Mouse (Mus musculus) intestine, embryonic 16.5 days (tissue): ENCODE results near the gene Psmc2. TPM values are rescaled to one million over a fixed set of nuclear protein-coding genes. Genes with fewer than 3 reads are reported as not detected.

Experiments
- ATAC-seq: fragments of 200-750 bp; cut with Nextera tagmentation; 2 replicates; pipeline ENCODE4 v1.8.0; 2017; ENCODE audit warnings: moderate TSS enrichment, moderate library complexity
- H3K27ac ChIP-seq: fragments of 300-500 bp; sonication (generic); 2 replicates; pipeline ENCODE4 v1.5.1; 2014; ENCODE audit warnings: mild to moderate bottlenecking, low read length
- H3K27me3 ChIP-seq: fragments of 300-500 bp; sonication (generic); replicated peaks from 2 replicates; pipeline ENCODE4 v1.6.1; 2014; ENCODE audit warnings: low read length, control low read depth, mixed read lengths; ENCODE audit not compliant: control insufficient read depth, insufficient read depth
- H3K36me3 ChIP-seq: fragments of 300-500 bp; sonication (generic); 2 replicates; pipeline ENCODE4 v1.6.1; 2014; ENCODE audit warnings: low read length, control low read depth; ENCODE audit not compliant: control insufficient read depth, insufficient read depth
- H3K4me1 ChIP-seq: fragments of 300-500 bp; sonication (generic); 2 replicates; pipeline ENCODE4 v1.6.1; 2014; ENCODE audit warnings: low read length, control low read depth, mixed read lengths; ENCODE audit not compliant: control insufficient read depth, insufficient read depth
- H3K4me2 ChIP-seq: fragments of 300-500 bp; sonication (generic); 2 replicates; pipeline ENCODE4 v1.6.1; 2014; ENCODE audit warnings: low read depth, low read length, control low read depth
- H3K4me3 ChIP-seq: fragments of 300-500 bp; sonication (generic); 2 replicates; pipeline ENCODE4 v1.5.1; 2014; ENCODE audit warnings: mild to moderate bottlenecking, low read length
- H3K9ac ChIP-seq: fragments of 300-500 bp; sonication (generic); 2 replicates; pipeline ENCODE4 v1.6.1; 2014; ENCODE audit warnings: low read depth, low read length
- H3K9me3 ChIP-seq: fragments of 300-500 bp; sonication (generic); 2 replicates; pipeline ENCODE4 v1.6.1; 2016; ENCODE audit warnings: low read length, control low read depth; ENCODE audit not compliant: control insufficient read depth
- WGBS: fragments of 180-500 bp; shearing (Covaris S2); extraction: QIAGEN DNeasy Blood & Tissue Kit; methylation state at CpG from one replicate; pipeline ENCODE4 v1.1.7; 2014; 5-methylcytosine and 5-hydroxymethylcytosine counted together
- polyA plus RNA-seq: library from polyadenylated mRNA; unstranded; fragments of >200 nt; fragmentation: Nextera tagmentation; extraction: Ambion mirVana; gene quantifications from 2 replicates; pipeline ENCODE4 v1.2.1, GENCODE M21; 2015

The Psmc2 gene
- polyA plus RNA-seq, 1 experiment from 2014 or later: 170 TPM

GRCm38 (mm10) chr5:21831761-21832160 is 46.7 kb downstream of the Psmc2 start:
- ATAC-seq: no peak
- WGBS: 68% methylated on average over 3 of the region's 3 CpGs
- Histone ChIP-seq H3K4me1 (no peaks in the 10 kb centered on the region), H3K9ac (no peak overlapping the region), H3K27ac (no peak overlapping the region), H3K27me3 (no peaks in the 10 kb centered on the region), H3K4me2 (no peak overlapping the region), H3K9me3 (no peaks in the 10 kb centered on the region), H3K36me3 (no peaks in the 10 kb centered on the region), H3K4me3 (no peak overlapping the region)

GRCm38 (mm10) chr5:21844676-21845075 is 59.6 kb downstream of the Psmc2 start:
- WGBS: 72% methylated on average over 4 of the region's 4 CpGs
- Histone ChIP-seq H3K4me2 (no peak overlapping the region), H3K4me3 (no peak overlapping the region), H3K27ac (no peak overlapping the region), H3K9ac (no peak overlapping the region), H3K36me3 (no peaks in the 10 kb centered on the region), H3K27me3 (no peaks in the 10 kb centered on the region), H3K4me1 (no peaks in the 10 kb centered on the region), H3K9me3 (no peaks in the 10 kb centered on the region)
- no peak for ATAC-seq

GRCm38 (mm10) chr5:21846616-21847290 is 61.7 kb downstream of the Psmc2 start:
- peak overlapping the region; percentile 8; the same call in 1 of the 2 replicates for H3K4me2 ChIP-seq
- no peaks in the 10 kb centered on the region for H3K27me3 ChIP-seq
- no peaks in the 10 kb centered on the region for H3K36me3 ChIP-seq
- H3K27ac ChIP-seq: peak overlapping the region; percentile 11; the same call in 1 of the 2 replicates
- H3K4me3 ChIP-seq: no peak overlapping the region
- no peaks in the 10 kb centered on the region for H3K9me3 ChIP-seq
- WGBS: 65% methylated on average over 20 of the region's 20 CpGs
- ATAC-seq: peak; percentile 94
- no peaks in the 10 kb centered on the region for H3K4me1 ChIP-seq
- H3K9ac ChIP-seq: no peak overlapping the region

- Histone ChIP-seq H3K4me1 (no peaks in the 10 kb centered on the region), H3K9me3 (no peaks in the 10 kb centered on the region), H3K4me3 (no peak overlapping the region), H3K9ac (no peak overlapping the region), H3K27me3 (no peaks in the 10 kb centered on the region), H3K36me3 (no peaks in the 10 kb centered on the region), H3K4me2 (peak overlapping the region; percentile 8; the same call in 1 of the 2 replicates), H3K27ac (no peak overlapping the region)
- peak; percentile 71 for ATAC-seq
- 49% methylated on average over 6 of the region's 6 CpGs for WGBS
These were observed 62.4 kb downstream of the Psmc2 start for GRCm38 (mm10) chr5:21847438-21847837.

GRCm38 (mm10) chr5:21851679-21852340 is 66.7 kb downstream of the Psmc2 start:
- no peak for ATAC-seq
- Histone ChIP-seq H3K4me3 (no peak overlapping the region), H3K27me3 (no peaks in the 10 kb centered on the region), H3K36me3 (no peaks in the 10 kb centered on the region), H3K9ac (no peak overlapping the region), H3K9me3 (no peaks in the 10 kb centered on the region), H3K27ac (no peak overlapping the region), H3K4me2 (no peak overlapping the region), H3K4me1 (no peaks in the 10 kb centered on the region)
- 47% methylated on average over 10 of the region's 10 CpGs for WGBS

Other genes starting within 250 kb of the Psmc2 start
- 34.1 and 38.0 TPM in 2 replicates for gene Lrrc17, start 241.7 kb upstream of the Psmc2 start, polyA plus RNA-seq
- 0.09 and 0.15 TPM in 2 replicates for gene Fbxl13, start 139.6 kb upstream of the Psmc2 start, polyA plus RNA-seq
- gene Armc10, start 139.5 kb upstream of the Psmc2 start, polyA plus RNA-seq: 28.9 and 31.2 TPM in 2 replicates
- 2.6 and 3.1 TPM in 2 replicates for gene Napepld, start 83.9 kb upstream of the Psmc2 start, polyA plus RNA-seq
- gene Pmpcb, start 48.1 kb upstream of the Psmc2 start, polyA plus RNA-seq: 82.3 and 85.4 TPM in 2 replicates
- 55.0 and 63.2 TPM in 2 replicates for gene Dnajc2, start within 50 bp of the Psmc2 start, polyA plus RNA-seq
- 0.12 and 0.13 TPM in 2 replicates for gene Slc26a5, start 80.3 kb downstream of the Psmc2 start, polyA plus RNA-seq